Mouse (Mus musculus) heart, embryonic 14.5 days (tissue): ENCODE data around the gene Slc46a1. TPM values are rescaled to one million over a fixed set of nuclear protein-coding genes. Genes with fewer than 3 reads are reported as not detected.

ENCODE experiments used
- ATAC-seq: fragments of 200-750 bp; cut with Nextera tagmentation; 2 replicates; pipeline ENCODE4 v1.8.0; 2017; ENCODE audit warnings: low read depth, moderate TSS enrichment; ENCODE audit not compliant: insufficient number of reproducible peaks, insufficient read depth, low FRiP score
- H3K27ac ChIP-seq, 2 experiments: fragments of 200-500 bp in 1 of 2; fragments of 300-500 bp in 1 of 2; sonication (generic) in 1 of 2; replicated peaks in 1 of 2; 2 replicates each; pipeline ENCODE4 v1.5.1; 2012 to 2014; ENCODE audit warnings: low read depth in 2 of 2, low read length in 2 of 2, control low read depth in 1 of 2, mild to moderate bottlenecking in 1 of 2, mixed read lengths in 1 of 2; ENCODE audit not compliant: control insufficient read depth in 1 of 2, insufficient read depth in 1 of 2
- H3K27me3 ChIP-seq: fragments of 300-500 bp; sonication (generic); 2 replicates; pipeline ENCODE4 v1.6.1; 2014; ENCODE audit warnings: mild to moderate bottlenecking, low read length, control low read depth; ENCODE audit not compliant: control insufficient read depth, insufficient read depth
- H3K36me3 ChIP-seq: fragments of 300-500 bp; sonication (generic); 2 replicates; pipeline ENCODE4 v1.6.1; 2014; ENCODE audit warnings: mild to moderate bottlenecking, control low read depth, low read length, mixed read lengths; ENCODE audit not compliant: control insufficient read depth, insufficient read depth
- H3K4me1 ChIP-seq, 2 experiments: fragments of 200-500 bp in 1 of 2; fragments of 300-500 bp in 1 of 2; sonication (generic) in 1 of 2; 2 replicates each; pipeline ENCODE4 v1.6.1; 2012 to 2014; ENCODE audit warnings: low read length in 2 of 2, control low read depth in 1 of 2, mixed read lengths in 1 of 2; ENCODE audit not compliant: control insufficient read depth in 2 of 2, insufficient read depth in 2 of 2
- H3K4me2 ChIP-seq: fragments of 300-500 bp; sonication (generic); 2 replicates; pipeline ENCODE4 v1.6.1; 2014; ENCODE audit warnings: mild to moderate bottlenecking, low read length
- H3K4me3 ChIP-seq, 2 experiments: fragments of 200-500 bp in 1 of 2; fragments of 300-500 bp in 1 of 2; sonication (generic) in 1 of 2; 2 replicates each; pipeline ENCODE4 v1.5.1; 2012 to 2014; ENCODE audit warnings: low read length in 2 of 2, mild to moderate bottlenecking in 2 of 2, control low read depth in 1 of 2, low read depth in 1 of 2, moderate library complexity in 1 of 2; ENCODE audit not compliant: control insufficient read depth in 1 of 2, insufficient read depth in 1 of 2
- H3K9ac ChIP-seq: fragments of 300-500 bp; sonication (generic); 2 replicates; pipeline ENCODE4 v1.6.1; 2014; ENCODE audit warnings: mild to moderate bottlenecking, low read length
- H3K9me3 ChIP-seq: fragments of 300-500 bp; sonication (generic); 2 replicates; pipeline ENCODE4 v1.6.1; 2016; ENCODE audit warnings: low read length, control low read depth; ENCODE audit not compliant: control insufficient read depth
- WGBS: fragments of 180-500 bp; shearing (Covaris S2); extraction: QIAGEN DNeasy Blood & Tissue Kit; methylation state at CpG from one replicate; pipeline ENCODE4 v1.1.7; 2014; 5-methylcytosine and 5-hydroxymethylcytosine counted together
- polyA plus RNA-seq: library from polyadenylated mRNA; unstranded; fragments of >200 nt; fragmentation: Nextera tagmentation; extraction: Ambion mirVana; gene quantifications from 2 replicates; pipeline ENCODE4 v1.2.1, GENCODE M21; 2014

Gene Slc46a1
- polyA plus RNA-seq, 1 experiment from 2014 or later = 8.1 TPM

DNA sequence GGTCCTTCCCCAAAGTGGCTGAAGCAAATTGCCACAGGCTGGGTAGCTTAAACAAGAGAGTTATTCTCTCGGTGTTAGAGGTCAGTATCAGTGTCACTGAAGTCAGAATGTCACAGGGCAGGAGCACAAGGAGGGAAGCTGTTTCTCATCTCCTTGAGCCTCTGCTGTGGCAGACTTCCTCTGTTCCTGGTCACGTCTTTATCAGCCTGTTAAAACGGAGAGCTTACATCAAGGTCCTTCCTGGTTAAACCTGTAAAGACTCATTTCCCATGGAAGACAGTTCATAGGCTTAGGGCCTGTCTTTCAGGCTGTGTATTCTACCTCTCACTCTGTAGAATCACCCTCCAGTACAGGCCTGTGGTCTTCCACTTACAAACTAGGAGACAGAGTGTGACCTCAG, 2.4 kb downstream of the Slc46a1 start:
- no peaks in the 10 kb centered on the region for H3K9me3 ChIP-seq
- peaks cover 15 to 16% of the 10 kb centered on the region in 2 experiments for H3K4me1 ChIP-seq
- 33% methylated on average over 3 of the region's 3 CpGs for WGBS
- H3K36me3 ChIP-seq = no peaks in the 10 kb centered on the region
- H3K27ac ChIP-seq = no peak overlapping the region
- H3K27me3 ChIP-seq = no peaks in the 10 kb centered on the region
- no peak overlapping the region for H3K4me3 ChIP-seq
- no peak for ATAC-seq
- H3K9ac ChIP-seq = no peak overlapping the region
- no peak overlapping the region for H3K4me2 ChIP-seq

DNA sequence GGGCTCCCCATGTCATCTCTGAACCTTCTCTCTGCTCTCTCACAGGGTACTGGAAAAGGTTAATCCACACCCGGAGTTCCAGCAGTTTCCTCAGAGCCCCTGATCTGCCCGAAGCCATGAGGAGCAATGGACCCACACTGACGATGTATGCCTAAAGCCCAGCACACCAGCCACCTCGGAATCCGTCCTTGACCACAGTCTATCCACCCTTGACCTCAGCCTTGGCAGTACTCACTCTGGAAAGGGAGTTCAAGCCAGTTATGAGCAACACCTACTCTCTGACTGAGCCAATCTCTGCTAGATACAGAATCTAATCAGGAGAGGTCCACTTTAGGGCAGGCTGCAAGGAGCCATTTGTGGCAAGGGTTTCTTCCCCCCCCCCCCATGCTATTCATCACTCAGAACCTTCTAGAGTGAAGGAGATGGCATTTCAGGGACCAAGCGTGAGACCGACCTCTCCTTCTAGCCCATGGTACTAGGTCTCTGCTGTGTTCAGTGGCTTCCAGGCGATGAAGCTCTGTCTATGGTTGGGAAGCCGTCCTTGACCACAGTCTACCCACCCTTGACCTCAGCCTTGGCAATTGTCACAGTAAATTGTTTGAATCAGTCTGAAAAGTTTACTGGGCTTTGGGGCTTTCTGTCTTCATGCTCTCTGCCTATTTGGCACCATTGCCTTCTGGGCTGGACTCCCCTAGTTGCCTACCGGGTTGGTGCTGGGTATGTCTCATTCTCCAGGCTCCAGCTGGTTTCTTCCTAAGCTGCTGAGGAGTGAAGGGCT, 6.0 kb downstream of the Slc46a1 start:
- H3K4me2 ChIP-seq = no peak overlapping the region
- H3K9me3 ChIP-seq = no peaks in the 10 kb centered on the region
- no peak overlapping the region for H3K9ac ChIP-seq
- H3K4me3 ChIP-seq = no peak overlapping the region
- no peak for ATAC-seq
- peaks cover 5 to 6% of the 10 kb centered on the region in 2 experiments for H3K4me1 ChIP-seq
- H3K36me3 ChIP-seq = no peaks in the 10 kb centered on the region
- 77% methylated on average over 10 of the region's 10 CpGs for WGBS
- no peaks in the 10 kb centered on the region for H3K27me3 ChIP-seq
- H3K27ac ChIP-seq = no peak overlapping the region

DNA sequence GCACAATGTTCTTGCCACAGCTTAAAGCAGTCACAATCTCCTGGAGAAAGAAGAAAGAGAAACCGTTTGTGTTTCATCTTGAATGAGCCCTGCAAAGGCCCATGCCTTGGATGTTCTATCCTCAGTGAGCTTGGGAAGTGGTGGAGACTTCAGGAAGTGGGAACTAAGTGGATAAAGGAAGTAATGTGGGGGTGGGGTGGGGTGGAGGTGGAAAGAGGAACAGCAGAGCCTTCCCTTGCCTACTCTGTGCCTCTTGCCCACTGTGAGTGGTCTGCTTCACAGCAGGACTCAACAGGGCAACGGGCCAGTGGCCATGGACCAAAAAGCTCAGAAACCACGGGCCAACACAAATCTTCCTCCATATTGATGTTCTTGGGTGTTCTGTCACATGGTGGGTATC, 9.8 kb downstream of the Slc46a1 start:
- H3K4me2 ChIP-seq = no peak overlapping the region
- no peaks in the 10 kb centered on the region for H3K27me3 ChIP-seq
- no peaks in the 10 kb centered on the region for H3K4me1 ChIP-seq
- H3K36me3 ChIP-seq = no peaks in the 10 kb centered on the region
- no peak overlapping the region for H3K27ac ChIP-seq
- H3K4me3 ChIP-seq = no peak overlapping the region
- H3K9me3 ChIP-seq = no peaks in the 10 kb centered on the region
- WGBS = 74% methylated on average over 3 of the region's 3 CpGs
- ATAC-seq = no peak
- no peak overlapping the region for H3K9ac ChIP-seq

DNA sequence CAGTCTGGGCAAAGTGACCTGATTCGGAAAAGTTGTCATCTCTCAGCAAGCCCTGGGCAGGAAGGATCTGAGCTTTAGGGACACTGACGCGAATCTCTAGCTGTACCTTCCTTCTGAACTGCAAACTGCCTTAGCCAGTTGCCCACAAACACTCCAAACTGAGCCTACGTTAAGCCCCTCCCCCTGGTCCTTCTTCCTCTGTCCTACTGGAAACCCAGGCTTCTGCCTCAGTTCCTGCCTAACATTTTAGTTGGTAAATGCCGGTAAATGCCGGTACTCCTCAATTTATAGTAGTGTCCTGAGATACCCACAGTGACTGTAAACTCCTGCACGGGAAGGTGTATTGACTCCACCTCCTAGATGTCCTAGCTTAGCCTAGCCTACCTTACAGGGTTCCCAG, 18.1 kb downstream of the Slc46a1 start:
- Histone ChIP-seq H3K27ac (no peak overlapping the region), H3K4me3 (no peak overlapping the region), H3K9me3 (no peaks in the 10 kb centered on the region), H3K36me3 (no peaks in the 10 kb centered on the region), H3K4me1 (no peaks in the 10 kb centered on the region), H3K9ac (no peak overlapping the region), H3K4me2 (no peak overlapping the region), H3K27me3 (peaks cover 63% of the 10 kb centered on the region)
- no peak for ATAC-seq
- 39% methylated on average over 7 of the region's 7 CpGs for WGBS

- H3K9ac ChIP-seq = no peak overlapping the region
- H3K4me1 ChIP-seq = no peaks in the 10 kb centered on the region; a peak in 1 of 4 replicates
- 3% methylated on average over 8 of the region's 8 CpGs for WGBS
- H3K9me3 ChIP-seq = no peaks in the 10 kb centered on the region
- ATAC-seq = no peak
- H3K27ac ChIP-seq = no peak overlapping the region
- no peak overlapping the region for H3K4me3 ChIP-seq
- H3K27me3 ChIP-seq = peaks cover 88% of the 10 kb centered on the region
- no peak overlapping the region for H3K4me2 ChIP-seq
- H3K36me3 ChIP-seq = no peaks in the 10 kb centered on the region
These were observed 22.7 kb downstream of the Slc46a1 start for GRCm38 (mm10) chr11:78488168-78488567.

DNA sequence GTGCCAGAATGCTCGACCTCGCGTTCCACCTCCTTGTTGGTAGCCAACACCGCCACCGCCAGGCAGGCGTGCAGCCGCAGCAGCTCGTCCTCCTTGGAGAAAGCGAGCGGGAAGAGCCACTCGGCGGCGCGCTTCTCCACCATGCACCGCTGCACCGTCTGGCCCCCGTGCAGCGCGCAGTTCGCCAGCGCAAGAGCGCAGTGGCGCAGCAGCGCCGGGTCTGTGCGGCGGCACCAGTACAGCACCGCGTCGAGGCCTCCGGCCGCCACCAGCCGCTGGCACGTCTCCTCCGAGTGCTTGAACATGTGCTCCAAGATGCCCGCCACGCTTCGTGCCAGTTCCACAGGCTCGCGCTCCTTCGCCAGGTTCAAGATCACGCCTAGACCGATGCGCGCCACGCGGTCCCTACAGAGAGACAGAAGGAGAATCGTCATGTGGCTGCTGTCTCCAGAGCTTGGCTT, 25.3 kb downstream of the Slc46a1 start:
- H3K4me1 ChIP-seq = no peaks in the 10 kb centered on the region; a peak in 1 of 4 replicates
- no peaks in the 10 kb centered on the region for H3K36me3 ChIP-seq
- peak overlapping the region; percentile 13 to 14; a peak in 3 of 4 replicates for H3K4me3 ChIP-seq
- H3K9me3 ChIP-seq = no peaks in the 10 kb centered on the region
- no peak overlapping the region for H3K9ac ChIP-seq
- ATAC-seq = no peak
- WGBS = 10% methylated on average over 44 of the region's 48 CpGs
- no peak overlapping the region for H3K27ac ChIP-seq
- H3K4me2 ChIP-seq = peak overlapping the region; percentile 49
- H3K27me3 ChIP-seq = peaks cover 85% of the 10 kb centered on the region

- no peaks in the 10 kb centered on the region for H3K36me3 ChIP-seq
- no peak overlapping the region for H3K27ac ChIP-seq
- H3K4me2 ChIP-seq = no peak overlapping the region
- no peaks in the 10 kb centered on the region for H3K9me3 ChIP-seq
- no peak overlapping the region for H3K4me3 ChIP-seq
- 4% methylated on average over 6 of the region's 6 CpGs for WGBS
- peaks cover 3 to 5% of the 10 kb centered on the region in 2 experiments; a peak in 2 of 4 replicates for H3K4me1 ChIP-seq
- no peak for ATAC-seq
- H3K27me3 ChIP-seq = peaks cover 83% of the 10 kb centered on the region
- no peak overlapping the region for H3K9ac ChIP-seq
These were observed 30.4 kb downstream of the Slc46a1 start for GRCm38 (mm10) chr11:78495904-78496303.
